Mouse (Mus musculus): ENCODE results near the gene Kmt2a. TPM values are rescaled to one million over a fixed set of nuclear protein-coding genes. Genes with fewer than 3 reads are reported as not detected.
A peak's percentile ranks its signal among the peaks of the same experiment; 100 is the strongest.

Kmt2a gene
- polyA plus RNA-seq, 1 experiment from 2014 or later: 29.6 TPM

DNA sequence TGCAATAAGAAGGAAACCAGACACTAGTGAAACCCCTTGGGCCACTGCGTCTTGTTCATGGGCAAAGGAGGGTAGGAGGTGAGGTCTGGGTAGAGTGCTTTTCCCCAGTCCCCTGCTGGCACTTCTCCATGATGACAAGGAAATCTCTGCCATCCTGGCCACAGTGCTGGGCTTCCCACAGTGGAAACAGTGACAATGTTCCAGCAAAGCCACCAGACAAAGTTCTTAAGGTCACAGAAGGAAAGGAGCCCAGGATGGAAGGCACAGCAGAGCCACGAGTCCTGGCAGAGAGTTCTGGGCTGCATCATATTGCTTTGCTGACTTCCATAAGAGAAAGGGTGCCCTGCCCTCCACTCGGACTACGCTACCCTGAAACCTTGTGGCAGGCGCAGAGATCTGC lies 75.6 kb downstream of the Kmt2a start:
- Histone ChIP-seq H3K9ac (no peak overlapping the region), H3K4me2 (replicated peaks) (no peak overlapping the region), H3K9me3 (no peaks in the 10 kb centered on the region), H3K27me3 (replicated peaks) (peaks cover 4% of the 10 kb centered on the region; the same call in 1 of the 2 replicates), H3K4me1 (no peaks in the 10 kb centered on the region), H3K36me3 (peaks cover 57% of the 10 kb centered on the region), H3K4me3 (no peak overlapping the region), H3K27ac (no peak overlapping the region)
- WGBS: 94% methylated on average over 5 of the region's 5 CpGs
- no peak for ATAC-seq (ENCODE audit: low FRiP score, low read depth)

- Histone ChIP-seq H3K4me2 (replicated peaks) (no peak overlapping the region), H3K9me3 (no peaks in the 10 kb centered on the region), H3K27me3 (replicated peaks) (peaks cover 4% of the 10 kb centered on the region; the same call in 1 of the 2 replicates), H3K36me3 (peaks cover 48% of the 10 kb centered on the region), H3K4me3 (no peak overlapping the region), H3K4me1 (peaks cover 3% of the 10 kb centered on the region; the same call in 1 of the 2 replicates), H3K9ac (no peak overlapping the region), H3K27ac (no peak overlapping the region)
- no peak for ATAC-seq (ENCODE audit: low FRiP score, low read depth)
- WGBS: 91% methylated on average over 10 of the region's 10 CpGs
These were observed 76.4 kb downstream of the Kmt2a start for GRCm38 (mm10) chr9:44804678-44805077.

GRCm38 (mm10) chr9:44802808-44803450 lies 78.2 kb downstream of the Kmt2a start, which contains the start of gene Ttc36:
Gene Ttc36 (minus strand): TSS chr9:44803072.
- ATAC-seq (ENCODE audit: low FRiP score, low read depth): no peak
- Histone ChIP-seq H3K27me3 (replicated peaks) (peaks cover 12% of the 10 kb centered on the region), H3K4me1 (peaks cover 16% of the 10 kb centered on the region), H3K4me2 (replicated peaks) (no peak within 1 kb of the TSS), H3K9me3 (no peaks in the 10 kb centered on the region), H3K9ac (no peak within 1 kb of the TSS), H3K36me3 (peaks cover 31% of the 10 kb centered on the region), H3K4me3 (no peak within 1 kb of the TSS), H3K27ac (no peak within 1 kb of the TSS)
- WGBS: 81% methylated on average over 4 of the region's 4 CpGs

GRCm38 (mm10) chr9:44801669-44802068 lies 79.4 kb downstream of the Kmt2a start:
- H3K4me3 ChIP-seq: no peak overlapping the region
- H3K4me1 ChIP-seq: peaks cover 16% of the 10 kb centered on the region

GRCm38 (mm10) chr9:44799958-44800324 lies 81.2 kb downstream of the Kmt2a start:
- no peak for ATAC-seq (ENCODE audit: low FRiP score, low read depth)
- Histone ChIP-seq H3K27me3 (replicated peaks) (peaks cover 14% of the 10 kb centered on the region), H3K4me3 (peak overlapping the region; percentile 58), H3K27ac (no peak overlapping the region), H3K36me3 (peaks cover 3% of the 10 kb centered on the region), H3K4me1 (peaks cover 16% of the 10 kb centered on the region), H3K4me2 (replicated peaks) (peak overlapping the region; percentile 82), H3K9me3 (no peaks in the 10 kb centered on the region), H3K9ac (peak overlapping the region; percentile 64; the same call in 1 of the 2 replicates)
- 44% methylated on average over 9 of the region's 9 CpGs for WGBS

More at GRCm38 (mm10) chr9:44801669-44802068, 79.4 kb downstream of the Kmt2a start:
- 81% methylated on average over 6 of the region's 6 CpGs for WGBS
- Histone ChIP-seq H3K9me3 (no peaks in the 10 kb centered on the region), H3K27me3 (replicated peaks) (peaks cover 14% of the 10 kb centered on the region), H3K4me2 (replicated peaks) (no peak overlapping the region), H3K36me3 (peaks cover 18% of the 10 kb centered on the region), H3K27ac (no peak overlapping the region), H3K9ac (no peak overlapping the region)
- ATAC-seq (ENCODE audit: low FRiP score, low read depth): no peak

DNA sequence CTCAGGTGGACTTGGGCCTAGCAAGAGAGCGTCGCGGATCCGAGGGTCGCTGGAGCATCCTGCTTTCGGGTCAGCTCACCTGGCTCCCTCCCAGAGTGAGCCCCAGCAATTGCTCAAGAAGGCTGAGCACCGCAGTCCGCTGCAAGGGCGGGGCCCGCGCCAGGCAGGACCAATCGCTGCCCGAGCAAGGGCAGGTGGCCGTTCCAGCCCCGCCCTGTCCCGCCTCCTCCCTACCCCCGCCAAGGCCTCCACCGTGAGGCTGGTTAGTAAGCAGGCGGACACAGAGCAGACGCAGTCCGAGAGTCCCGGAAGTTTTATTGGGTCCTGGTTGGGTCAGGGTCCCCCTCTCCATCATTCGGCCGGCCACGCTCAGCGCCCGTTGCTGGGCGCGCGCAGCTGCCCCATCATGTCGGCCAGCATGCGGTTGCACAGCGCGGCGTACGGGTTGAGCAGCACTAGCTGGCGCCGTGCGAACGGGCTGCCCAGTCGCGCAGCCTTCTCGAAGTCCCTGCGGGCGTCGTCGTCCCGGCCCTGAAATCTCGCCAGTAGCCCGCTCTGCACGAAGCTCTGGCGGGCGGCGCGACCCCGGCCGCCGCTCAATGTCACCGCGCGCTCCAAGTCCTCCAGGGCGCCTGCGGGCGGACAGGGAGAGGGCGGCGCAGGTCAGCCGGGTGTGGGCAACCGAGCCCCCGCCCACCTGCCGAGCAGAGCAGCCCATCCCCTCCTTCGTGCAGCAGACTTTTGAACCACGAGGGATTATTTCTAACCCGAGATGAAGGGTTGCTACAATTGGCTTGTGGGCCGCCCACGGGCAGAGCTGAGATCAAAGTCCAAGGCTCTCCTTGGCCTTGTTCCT lies 81.8 kb downstream of the Kmt2a start, which contains the start of gene Tmem25:
Gene Tmem25, minus strand, starts transcription at position 206 of the 856 bp plus-strand sequence.
- Histone ChIP-seq H3K27ac (peak within 1 kb of the TSS; percentile 11; the same call in 1 of the 2 replicates), H3K4me3 (peak within 1 kb of the TSS; percentile 58), H3K9ac (peak within 1 kb of the TSS; percentile 64), H3K27me3 (replicated peaks) (peaks cover 14% of the 10 kb centered on the region), H3K4me1 (peaks cover 16% of the 10 kb centered on the region), H3K9me3 (no peaks in the 10 kb centered on the region), H3K4me2 (replicated peaks) (peak within 1 kb of the TSS; percentile 82), H3K36me3 (no peaks in the 10 kb centered on the region)
- under 1% methylated on average over 75 of the region's 75 CpGs for WGBS
- peak; percentile 95 for ATAC-seq (ENCODE audit: low FRiP score, low read depth)

DNA sequence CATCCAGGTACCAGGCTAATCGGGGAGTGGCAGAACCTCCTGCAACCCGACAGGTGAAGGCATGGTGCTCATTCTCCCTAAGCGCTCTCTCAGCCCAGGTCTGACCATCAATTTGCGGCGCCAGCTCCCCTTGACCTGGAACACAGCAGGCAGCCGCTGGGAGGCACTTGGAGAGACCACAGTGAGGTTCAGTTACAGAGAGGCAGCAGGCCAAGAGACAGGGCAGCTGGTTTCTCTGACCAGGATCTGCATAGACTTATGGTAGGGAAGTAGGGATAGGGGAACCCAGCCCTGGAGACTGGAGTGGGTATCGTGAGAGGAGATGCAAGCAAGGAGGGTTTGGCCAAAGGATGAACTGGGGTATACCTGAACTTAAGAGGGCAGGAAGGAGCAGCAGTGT lies 82.8 kb downstream of the Kmt2a start:
- Histone ChIP-seq H3K4me2 (replicated peaks) (peak overlapping the region; percentile 82), H3K4me1 (peaks cover 16% of the 10 kb centered on the region), H3K36me3 (no peaks in the 10 kb centered on the region), H3K27me3 (replicated peaks) (peaks cover 14% of the 10 kb centered on the region), H3K4me3 (peak overlapping the region; percentile 58), H3K9ac (peak overlapping the region; percentile 64; the same call in 1 of the 2 replicates), H3K27ac (no peak overlapping the region), H3K9me3 (no peaks in the 10 kb centered on the region)
- no peak for ATAC-seq (ENCODE audit: low FRiP score, low read depth)
- WGBS: 48% methylated on average over 7 of the region's 7 CpGs

DNA sequence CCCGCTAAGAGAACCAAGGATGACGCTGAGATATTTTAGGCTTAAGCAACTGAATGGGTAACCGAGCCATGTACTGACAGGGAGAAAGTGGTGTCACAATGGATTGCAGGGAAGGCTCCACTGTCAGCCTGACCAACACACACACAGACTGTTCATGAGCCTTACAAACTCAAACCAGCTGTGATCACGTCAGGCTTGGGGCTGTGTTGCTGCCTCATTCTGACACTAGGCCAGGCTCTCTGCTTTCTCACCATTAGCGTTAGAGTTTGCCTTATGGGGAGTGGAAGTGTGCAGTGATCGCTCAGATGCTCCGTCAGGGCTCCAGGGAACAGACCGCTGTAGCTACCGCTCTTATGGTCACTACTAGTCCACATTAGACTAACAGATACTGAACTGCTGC lies 88.3 kb downstream of the Kmt2a start:
- Histone ChIP-seq H3K4me2 (replicated peaks) (no peak overlapping the region), H3K4me3 (no peak overlapping the region), H3K9ac (no peak overlapping the region), H3K27ac (no peak overlapping the region), H3K27me3 (replicated peaks) (peaks cover 1% of the 10 kb centered on the region), H3K36me3 (peaks cover 46% of the 10 kb centered on the region), H3K9me3 (no peaks in the 10 kb centered on the region), H3K4me1 (no peaks in the 10 kb centered on the region)
- ATAC-seq (ENCODE audit: low FRiP score, low read depth): no peak
- WGBS: 78% methylated on average over 9 of the region's 9 CpGs

DNA sequence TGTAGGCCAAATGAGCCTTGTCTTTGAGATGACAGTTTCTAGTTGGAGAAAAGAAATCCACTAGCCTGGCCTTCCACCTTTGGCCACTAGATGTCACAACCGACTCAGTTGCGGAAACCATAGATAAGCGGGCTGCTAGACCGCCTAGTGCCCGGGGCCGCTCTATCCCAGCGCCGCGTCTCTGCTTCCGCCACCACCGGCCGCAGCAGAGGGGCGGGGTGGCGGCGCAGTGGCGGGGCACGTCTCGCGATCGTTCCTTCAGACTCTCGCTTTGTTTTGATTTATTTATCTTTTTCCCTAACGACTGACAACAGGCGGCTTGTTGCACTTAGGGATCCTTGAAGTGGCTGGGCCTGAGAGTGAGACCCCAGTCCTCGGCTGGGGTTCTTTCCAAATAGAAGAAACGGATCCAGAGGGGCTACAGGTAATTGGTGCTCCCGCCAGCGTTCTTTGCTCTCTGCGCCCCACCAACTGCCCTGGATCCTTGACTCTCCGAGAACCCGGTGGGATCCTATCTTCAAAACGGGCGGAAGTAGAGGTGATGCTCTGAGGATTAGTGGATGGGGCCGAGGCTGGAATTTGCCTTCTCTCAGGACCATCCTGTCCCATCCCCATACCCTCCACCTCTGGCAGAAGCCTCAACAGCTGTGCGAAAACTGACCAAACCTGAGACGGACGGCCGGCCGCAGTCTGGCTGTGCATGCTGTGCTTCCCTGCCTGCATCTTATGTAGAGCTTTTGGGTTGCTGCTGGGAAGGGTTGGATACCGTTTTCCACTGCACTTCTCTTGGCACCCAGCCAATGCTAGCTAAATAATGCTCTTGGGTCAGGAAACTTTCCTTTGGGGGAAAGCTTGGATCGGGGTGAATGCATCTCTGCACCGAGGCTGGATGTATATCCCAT lies 108.1 kb downstream of the Kmt2a start:
- H3K36me3 ChIP-seq: peaks cover 15% of the 10 kb centered on the region
- H3K27me3 ChIP-seq (replicated peaks): no peaks in the 10 kb centered on the region
- H3K4me3 ChIP-seq: peak overlapping the region; percentile 66
- peak overlapping the region; percentile 73 for H3K4me2 ChIP-seq (replicated peaks)
- ATAC-seq (ENCODE audit: low FRiP score, low read depth): peak; percentile 97
- H3K9me3 ChIP-seq: no peaks in the 10 kb centered on the region
- peak overlapping the region; percentile 77 for H3K9ac ChIP-seq
- peaks cover 9% of the 10 kb centered on the region for H3K4me1 ChIP-seq
- WGBS: under 1% methylated on average over 41 of the region's 41 CpGs
- peak overlapping the region; percentile 53 for H3K27ac ChIP-seq

DNA sequence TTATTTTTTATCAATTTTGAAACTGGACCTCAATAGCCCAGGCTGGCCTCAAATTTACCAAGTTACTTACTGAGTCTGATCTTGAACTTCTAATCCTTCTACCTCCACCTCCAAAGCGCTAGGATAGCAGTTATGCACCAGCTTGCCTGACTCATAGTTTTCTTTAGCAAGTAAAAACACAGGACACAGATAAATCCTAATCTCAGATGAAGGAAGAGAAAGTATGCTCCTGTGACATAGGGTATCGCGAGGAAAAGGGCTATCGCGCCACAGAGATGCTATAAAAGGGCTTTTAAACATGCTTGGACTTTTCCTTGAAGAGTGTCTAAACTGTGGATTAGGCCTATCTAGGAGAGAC lies 108.7 kb downstream of the Kmt2a start:
- no peak overlapping the region for H3K9ac ChIP-seq
- no peak overlapping the region for H3K4me3 ChIP-seq
- no peak overlapping the region for H3K27ac ChIP-seq
- no peak for ATAC-seq (ENCODE audit: low FRiP score, low read depth)
- H3K4me1 ChIP-seq: peaks cover 9% of the 10 kb centered on the region
- H3K36me3 ChIP-seq: peaks cover 15% of the 10 kb centered on the region
- 27% methylated on average over 5 of the region's 5 CpGs for WGBS
- H3K27me3 ChIP-seq (replicated peaks): no peaks in the 10 kb centered on the region
- H3K4me2 ChIP-seq (replicated peaks): no peak overlapping the region
- H3K9me3 ChIP-seq: no peaks in the 10 kb centered on the region

GRCm38 (mm10) chr9:44771376-44771775 lies 109.7 kb downstream of the Kmt2a start:
- WGBS: 94% methylated on average over 5 of the region's 5 CpGs
- ATAC-seq (ENCODE audit: low FRiP score, low read depth): no peak
- no peaks in the 10 kb centered on the region for H3K9me3 ChIP-seq
- no peak overlapping the region for H3K27ac ChIP-seq
- H3K27me3 ChIP-seq (replicated peaks): no peaks in the 10 kb centered on the region
- H3K36me3 ChIP-seq: peaks cover 15% of the 10 kb centered on the region
- no peak overlapping the region for H3K4me3 ChIP-seq
- H3K4me1 ChIP-seq: peaks cover 16% of the 10 kb centered on the region
- H3K4me2 ChIP-seq (replicated peaks): no peak overlapping the region
- no peak overlapping the region for H3K9ac ChIP-seq

Measured in neural tube, embryonic 12.5 days (tissue).